Mouse (Mus musculus) forebrain, postnatal 0 days (tissue): ENCODE results near the gene Sytl1. TPM values are rescaled to one million over a fixed set of nuclear protein-coding genes. Genes with fewer than 3 reads are reported as not detected.
A peak's percentile ranks its signal among the peaks of the same experiment; 100 is the strongest.

ENCODE experiments used
- ATAC-seq: fragments of 200-750 bp; cut with Nextera tagmentation; 2 replicates; pipeline ENCODE4 v1.8.0; 2017; ENCODE audit warnings: mild to moderate bottlenecking, moderate library complexity
- DNase-seq: peaks from one replicate; pipeline ENCODE4 v3.0.0-alpha.2; 2015
- H3K27ac ChIP-seq: fragments of 300-500 bp; sonication (generic); 2 replicates; pipeline ENCODE4 v1.5.1; 2014; ENCODE audit warnings: low read depth, mild to moderate bottlenecking, antibody characterized with exemption, low read length, moderate library complexity, mixed read lengths
- H3K27me3 ChIP-seq: fragments of 300-500 bp; sonication (generic); 2 replicates; pipeline ENCODE4 v1.6.1; 2014; ENCODE audit warnings: mild to moderate bottlenecking, low read length, mixed read lengths; ENCODE audit not compliant: insufficient read depth
- H3K36me3 ChIP-seq: fragments of 300-500 bp; sonication (generic); 2 replicates; pipeline ENCODE4 v1.6.1; 2014; ENCODE audit warnings: mild to moderate bottlenecking, moderate library complexity; ENCODE audit not compliant: insufficient read depth
- H3K4me1 ChIP-seq: fragments of 300-500 bp; sonication (generic); 2 replicates; pipeline ENCODE4 v1.6.1; 2014; ENCODE audit warnings: antibody characterized with exemption; ENCODE audit not compliant: insufficient read depth
- H3K4me2 ChIP-seq: fragments of 300-500 bp; sonication (generic); 2 replicates; pipeline ENCODE4 v1.6.1; 2014; ENCODE audit warnings: low read depth, mild to moderate bottlenecking, moderate library complexity
- H3K4me3 ChIP-seq: fragments of 300-500 bp; sonication (generic); 2 replicates; pipeline ENCODE4 v1.5.1; 2014; ENCODE audit warnings: low read depth, low read length, mixed read lengths
- H3K9ac ChIP-seq: fragments of 300-500 bp; sonication (generic); 2 replicates; pipeline ENCODE4 v1.6.1; 2014; ENCODE audit warnings: mild to moderate bottlenecking
- H3K9me3 ChIP-seq: fragments of 300-500 bp; sonication (generic); 2 replicates; pipeline ENCODE4 v1.6.1; 2016; ENCODE audit warnings: low read length
- CTCF ChIP-seq: sonication (generic); IDR thresholded peaks from 2 replicates; pipeline ENCODE4 v1.5.1; 2016; ENCODE audit warnings: antibody characterized with exemption, control low read depth, low read depth
- WGBS: fragments of 180-500 bp; shearing (Covaris S2); extraction: QIAGEN DNeasy Blood & Tissue Kit; methylation state at CpG from one replicate; pipeline ENCODE4 v1.1.7; 2014; 5-methylcytosine and 5-hydroxymethylcytosine counted together
- polyA plus RNA-seq: library from polyadenylated mRNA; unstranded; fragments of >200 nt; fragmentation: Nextera tagmentation; extraction: Ambion mirVana; gene quantifications from 2 replicates; pipeline ENCODE4 v1.2.1, GENCODE M21; 2015
- total RNA-seq: library from RNA; depleted of rRNA; stranded (reverse); fragments of >200 nt; gene quantifications from 2 replicates; pipeline ENCODE4 v1.2.3, GENCODE M21; 2014

The Sytl1 gene
- total and polyA plus RNA-seq, 2 experiments from 2014 or later, result 0.52 TPM; not detected in 1

- H3K4me3 ChIP-seq, result no peak overlapping the region
- no peak overlapping the region for H3K4me2 ChIP-seq
- TF ChIP-seq CTCF, result no peak
- H3K4me1 ChIP-seq, result 0 out of 2 replicates have a peak, but pooled peaks cover 4% of the 10 kb centered on the region
- H3K36me3 ChIP-seq, result no peaks in the 10 kb centered on the region
- H3K9me3 ChIP-seq, result no peaks in the 10 kb centered on the region
- H3K27ac ChIP-seq, result no peak overlapping the region
- no peak for ATAC-seq
- no peak overlapping the region for H3K9ac ChIP-seq
- DNase-seq, result no peak
- 93% methylated on average over 3 of the region's 3 CpGs for WGBS
- H3K27me3 ChIP-seq, result 0 out of 2 replicates have a peak, but pooled peaks cover 2% of the 10 kb centered on the region
These were observed 44.2 kb downstream of the Sytl1 start for GRCm38 (mm10) chr4:133218745-133219144.

DNA sequence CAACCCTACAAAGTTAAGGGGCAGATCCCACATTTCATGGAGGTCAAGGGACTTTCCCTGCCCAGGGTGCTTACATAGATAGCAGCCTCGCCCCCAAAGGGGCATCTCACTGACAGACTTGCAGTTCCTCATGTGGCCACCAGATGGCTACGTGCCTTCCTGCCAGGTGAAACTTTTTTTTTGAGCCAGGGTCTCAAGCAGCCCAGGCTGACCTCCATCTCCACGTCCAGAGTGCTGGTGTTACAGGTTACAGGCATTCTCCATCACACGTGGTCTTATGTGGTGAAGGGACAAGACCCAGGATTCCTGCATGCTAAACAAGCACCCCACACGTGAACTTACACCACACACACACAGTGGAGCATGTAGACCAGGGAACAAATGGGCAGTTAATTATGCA is 45.3 kb downstream of the Sytl1 start:
- Histone ChIP-seq H3K9me3 (no peaks in the 10 kb centered on the region), H3K4me2 (no peak overlapping the region), H3K36me3 (no peaks in the 10 kb centered on the region), H3K27ac (no peak overlapping the region), H3K9ac (no peak overlapping the region), H3K4me1 (peaks cover 7% of the 10 kb centered on the region; the same call in 1 of the 2 replicates), H3K27me3 (peaks cover 11% of the 10 kb centered on the region; the same call in 1 of the 2 replicates), H3K4me3 (no peak overlapping the region)
- WGBS, result 3% methylated on average over 5 of the region's 5 CpGs
- ATAC-seq, result no peak
- DNase-seq, result peak; percentile 76
- TF ChIP-seq CTCF, result peak; percentile 96

DNA sequence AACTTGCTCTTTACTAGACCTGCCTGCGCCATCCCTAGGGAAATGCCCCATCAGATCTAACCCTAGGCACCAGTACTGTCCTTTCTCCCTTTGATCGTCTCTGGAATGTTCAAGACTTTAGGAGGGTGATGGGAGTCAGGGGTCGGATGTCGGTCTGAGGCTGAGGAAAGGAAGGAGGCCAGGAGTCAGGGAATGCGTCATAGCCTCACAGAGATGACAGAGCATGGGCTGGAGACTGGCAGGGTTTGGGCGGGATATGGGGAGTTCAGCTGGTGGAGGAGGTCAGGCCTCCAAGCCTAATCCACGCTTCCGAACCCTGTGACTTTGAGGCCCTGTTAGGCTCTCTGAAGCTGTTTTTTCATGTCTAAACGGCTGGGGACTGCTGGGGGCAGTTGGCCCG is 49.3 kb downstream of the Sytl1 start:
- Histone ChIP-seq H3K4me1 (peaks cover 8% of the 10 kb centered on the region; the same call in 1 of the 2 replicates), H3K4me3 (no peak overlapping the region), H3K9me3 (no peaks in the 10 kb centered on the region), H3K4me2 (peak overlapping the region; percentile 99), H3K27ac (no peak overlapping the region), H3K27me3 (peaks cover 8% of the 10 kb centered on the region; the same call in 1 of the 2 replicates), H3K9ac (no peak overlapping the region), H3K36me3 (no peaks in the 10 kb centered on the region)
- no peak for DNase-seq
- WGBS, result 18% methylated on average over 10 of the region's 10 CpGs
- ATAC-seq, result no peak
- TF ChIP-seq CTCF, result no peak

- Histone ChIP-seq H3K9ac (0 out of 2 replicates have a peak overlapping the region, but pooled peaks have one; percentile 72), H3K4me1 (peaks cover 8% of the 10 kb centered on the region; the same call in 1 of the 2 replicates), H3K27ac (no peak overlapping the region), H3K4me2 (peak overlapping the region; percentile 99), H3K4me3 (peak overlapping the region; percentile 71), H3K9me3 (no peaks in the 10 kb centered on the region), H3K36me3 (no peaks in the 10 kb centered on the region), H3K27me3 (peaks cover 8% of the 10 kb centered on the region; the same call in 1 of the 2 replicates)
- ATAC-seq (no peak), DNase-seq (peak; percentile 39)
- 3% methylated on average over 9 of the region's 9 CpGs for WGBS
- TF ChIP-seq CTCF, result peak; percentile 27; the same call in 1 of the 2 replicates
These were observed 49.7 kb downstream of the Sytl1 start for GRCm38 (mm10) chr4:133213268-133213590.

GRCm38 (mm10) chr4:133212562-133213267 is 50.2 kb downstream of the Sytl1 start:
- Histone ChIP-seq H3K36me3 (no peaks in the 10 kb centered on the region), H3K9ac (peak overlapping the region; percentile 72), H3K4me2 (peak overlapping the region; percentile 99), H3K27ac (no peak overlapping the region), H3K27me3 (peaks cover 8% of the 10 kb centered on the region; the same call in 1 of the 2 replicates), H3K9me3 (no peaks in the 10 kb centered on the region), H3K4me3 (peak overlapping the region; percentile 71), H3K4me1 (peaks cover 8% of the 10 kb centered on the region; the same call in 1 of the 2 replicates)
- peak; percentile 87 for DNase-seq
- 2% methylated on average over 44 of the region's 44 CpGs for WGBS
- TF ChIP-seq CTCF, result peak; percentile 42; the same call in 1 of the 2 replicates
- peak; percentile 92 for ATAC-seq

GRCm38 (mm10) chr4:133211751-133212561 is 51.0 kb downstream of the Sytl1 start, which contains the start of the genes Cd164l2 and Gpr3:
Gene Cd164l2 (plus strand): TSS chr4:133212131.
Gene Gpr3 (minus strand): TSS chr4:133212536.
- no peak for TF ChIP-seq CTCF
- no peak for DNase-seq

More at GRCm38 (mm10) chr4:133211751-133212561, 51.0 kb downstream of the Sytl1 start, which contains the start of the genes Cd164l2 and Gpr3:
- peaks cover 8% of the 10 kb centered on the region; the same call in 1 of the 2 replicates for H3K27me3 ChIP-seq
- H3K27ac ChIP-seq, result no peak within 1 kb of the TSS
- peaks cover 8% of the 10 kb centered on the region; the same call in 1 of the 2 replicates for H3K4me1 ChIP-seq
- H3K36me3 ChIP-seq, result no peaks in the 10 kb centered on the region
- H3K4me3 ChIP-seq, result peak within 1 kb of the TSS; percentile 71
- H3K9me3 ChIP-seq, result no peaks in the 10 kb centered on the region
- WGBS, result 3% methylated on average over 45 of the region's 52 CpGs
- peak within 1 kb of the TSS; percentile 99 for H3K4me2 ChIP-seq
- peak; percentile 38 for ATAC-seq
- H3K9ac ChIP-seq, result peak within 1 kb of the TSS; percentile 72
